Mouse (Mus musculus) activated CD4-positive, CD25-positive, alpha-beta regulatory T cell, adult 9 weeks (primary cell): ENCODE data around the gene Klf4. TPM values are rescaled to one million over a fixed set of nuclear protein-coding genes. Genes with fewer than 3 reads are reported as not detected.

Source experiments
- polyA plus RNA-seq: library from polyadenylated mRNA; unstranded; fragments of 100-300 nt; shearing (Covaris generic); gene quantifications from one replicate; pipeline ENCODE4 v1.2.1, GENCODE M21; 2017

Klf4 gene
- polyA plus RNA-seq = not detected

GRCm38 (mm10) chr4:55532407-55533195, at the start of gene Klf4:
Gene Klf4 (minus strand): TSS chr4:55532466.

Other genes with a start within 250 kb of the Klf4 start
- 32.4 TPM for gene Rad23b, start 182.4 kb downstream of the Klf4 start, polyA plus RNA-seq